Mouse (Mus musculus): ENCODE measurements around the gene Pmpca.

DNA sequence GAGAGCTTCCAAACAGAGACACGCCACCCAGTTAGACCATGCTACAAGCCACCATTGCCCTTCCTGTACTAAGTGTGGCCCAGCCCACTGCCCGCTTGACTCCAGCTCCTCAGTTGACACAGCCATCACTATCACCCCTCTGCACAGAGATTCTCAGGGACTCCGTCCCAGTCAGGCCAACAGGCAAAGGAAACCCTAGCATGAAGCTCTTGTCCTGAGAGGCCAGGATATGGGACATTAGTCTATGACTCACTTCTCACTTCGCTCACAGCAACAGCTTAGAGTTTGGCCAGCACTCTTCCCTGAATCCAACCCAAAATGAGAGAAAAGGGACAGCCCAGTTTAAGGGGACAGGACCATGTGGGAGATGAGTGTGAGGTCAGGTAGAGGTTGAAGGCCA, 34.7 kb upstream of the Pmpca start:
- no peak for TF ChIP-seq CTCF (IDR thresholded peaks at IDR 0.05; ENCODE audit: insufficient read depth, low read length)
- TF ChIP-seq POLR2A (IDR thresholded peaks at IDR 0.05; ENCODE audit: borderline replicate concordance, extremely low read depth, low read depth, low read length): no peak

Measured in lung, adult 2 months (tissue).